Mouse (Mus musculus) G1E (cell line): ENCODE measurements around the gene Rubcn. TPM values are rescaled to one million over a fixed set of nuclear protein-coding genes. Genes with fewer than 3 reads are reported as not detected.

ENCODE experiments used
- ATAC-seq: 2 replicates; pipeline ENCODE4 v1.8.0; 2016; ENCODE audit warnings: mild to moderate bottlenecking; ENCODE audit not compliant: insufficient number of reproducible peaks, poor library complexity, low FRiP score, severe bottlenecking; ENCODE audit errors: extremely low read depth
- DNase-seq: peaks from one replicate; pipeline ENCODE4 v3.0.0; 2012; ENCODE audit warnings: low spot score
- H3K27me3 ChIP-seq: 2 replicates; pipeline ENCODE4 v1.6.1; 2012; ENCODE audit warnings: mild to moderate bottlenecking, low read length, inconsistent platforms; ENCODE audit not compliant: insufficient read depth
- H3K36me3 ChIP-seq: replicated peaks from 2 replicates; pipeline ENCODE3; 2012; ENCODE audit warnings: mild to moderate bottlenecking, inconsistent platforms
- H3K4me1 ChIP-seq: 2 replicates; pipeline ENCODE4 v1.6.1; 2012; ENCODE audit warnings: low read depth, low read length, inconsistent platforms, mixed read lengths; ENCODE audit not compliant: insufficient read depth
- H3K4me3 ChIP-seq: 2 replicates; pipeline ENCODE4 v1.5.1; 2012; ENCODE audit warnings: low read depth, mild to moderate bottlenecking, inconsistent platforms, low read length, moderate library complexity, mixed read lengths
- H3K9me3 ChIP-seq: replicated peaks from 2 replicates; pipeline ENCODE4 v1.6.1; 2012; ENCODE audit warnings: inconsistent platforms
- CTCF ChIP-seq: IDR thresholded peaks from 2 replicates; pipeline ENCODE4 v1.5.1; 2012; ENCODE audit warnings: low read depth, low read length, inconsistent platforms, mixed read lengths
- GATA1 ChIP-seq: IDR thresholded peaks from 2 replicates; pipeline ENCODE4 v1.6.1; 2012; ENCODE audit warnings: borderline replicate concordance, low read length, inconsistent platforms, mixed read lengths
- GATA2 ChIP-seq: IDR thresholded peaks from 2 replicates; pipeline ENCODE4 v1.6.1; 2012; ENCODE audit warnings: low read depth, low read length, inconsistent platforms, borderline replicate concordance
- POLR2AphosphoS5 ChIP-seq: IDR thresholded peaks from 2 replicates; pipeline ENCODE4 v1.6.1; 2012; ENCODE audit warnings: low read depth, low read length, inconsistent platforms; ENCODE audit not compliant: insufficient replicate concordance
- TAL1 ChIP-seq: conservative IDR thresholded peaks from 2 replicates; pipeline ENCODE4 v1.6.1; 2012; ENCODE audit warnings: low read depth, low read length, inconsistent platforms, mixed read lengths
- polyA plus RNA-seq: library from polyadenylated mRNA; stranded (reverse); fragments of >175 nt; gene quantifications from 2 replicates; pipeline ENCODE4 v1.2.3, GENCODE M21; 2012
- total RNA-seq, 2 experiments: library from RNA; stranded (forward) in 1 of 2; stranded (reverse) in 1 of 2; fragments of 200-1000 nt in 1 of 2; fragments of >200 nt in 1 of 2; fragmentation: Nextera tagmentation in 1 of 2; gene quantifications; 2 replicates each; pipeline ENCODE4 v1.2.3; 2014 to 2017

Rubcn gene
- total and polyA plus RNA-seq, 3 experiments = 9.4 to 18.1 (median 13.4) TPM

DNA sequence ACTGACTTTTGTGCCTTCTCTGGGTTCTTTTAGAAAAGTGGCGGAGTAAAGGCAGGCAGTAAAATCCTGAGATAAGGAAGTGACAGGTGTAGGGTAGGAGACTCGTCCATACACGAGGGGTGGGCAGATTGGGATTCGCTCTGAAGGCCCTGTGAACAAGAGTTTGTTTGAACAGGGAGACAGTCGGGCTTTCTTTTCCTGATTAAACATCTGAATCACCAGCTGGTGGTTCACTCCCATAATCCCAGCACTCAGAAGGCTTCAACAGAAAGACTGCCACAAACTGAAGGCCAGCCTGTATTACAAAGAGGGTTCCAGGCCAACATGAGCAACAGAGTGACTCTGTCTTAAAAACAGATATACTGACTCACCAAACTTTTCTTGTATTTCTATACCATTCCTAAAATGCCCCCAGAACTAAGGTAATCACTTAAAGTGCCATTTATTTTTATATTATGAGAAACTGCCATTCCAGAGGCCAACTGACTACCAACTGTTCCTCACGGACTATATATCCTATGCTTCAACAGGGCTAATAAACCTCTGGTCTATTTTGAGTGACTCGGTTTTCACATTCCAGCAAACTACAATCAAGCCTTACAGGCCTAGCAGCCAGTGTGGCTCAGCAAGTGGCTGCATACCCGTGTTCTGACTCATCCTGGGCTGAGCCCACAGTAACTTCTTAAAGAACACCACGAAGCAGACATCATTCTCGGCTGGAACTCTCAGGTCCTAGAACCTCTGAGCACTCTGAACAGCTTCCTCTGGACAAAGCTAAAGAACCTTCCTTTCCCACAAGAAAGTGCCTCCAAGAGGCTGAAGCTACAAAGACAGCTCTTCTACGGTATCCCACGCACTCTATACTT, 18.6 kb downstream of the Rubcn start:
- Histone ChIP-seq H3K9me3 (no peaks in the 10 kb centered on the region), H3K36me3 (peaks cover 55% of the 10 kb centered on the region), H3K27me3 (no peaks in the 10 kb centered on the region), H3K4me1 (peaks cover 6% of the 10 kb centered on the region; the same call in 1 of the 2 replicates), H3K4me3 (no peak overlapping the region)
- no peak for TF ChIP-seq POLR2AphosphoS5
- TF ChIP-seq CTCF = no peak
- no peak for TF ChIP-seq GATA2
- no peak for TF ChIP-seq GATA1
- TF ChIP-seq TAL1 = no peak
- DNase-seq (no peak), ATAC-seq (no peak)

GRCm38 (mm10) chr16:32858356-32858755, 19.2 kb downstream of the Rubcn start:
- Histone ChIP-seq H3K4me3 (no peak overlapping the region), H3K27me3 (no peaks in the 10 kb centered on the region), H3K9me3 (no peaks in the 10 kb centered on the region), H3K36me3 (peaks cover 53% of the 10 kb centered on the region), H3K4me1 (peaks cover 3% of the 10 kb centered on the region; the same call in 1 of the 2 replicates)
- DNase-seq (no peak), ATAC-seq (no peak)
- no peak for TF ChIP-seq POLR2AphosphoS5
- no peak for TF ChIP-seq TAL1
- no peak for TF ChIP-seq GATA2
- no peak for TF ChIP-seq GATA1
- TF ChIP-seq CTCF = no peak

GRCm38 (mm10) chr16:32856751-32857150, 20.8 kb downstream of the Rubcn start:
- no peak for ATAC-seq
- DNase-seq = no peak
- H3K4me3 ChIP-seq = no peak overlapping the region
- no peaks in the 10 kb centered on the region for H3K27me3 ChIP-seq
- no peak for TF ChIP-seq TAL1
- TF ChIP-seq CTCF = no peak
- no peak for TF ChIP-seq GATA1
- no peak for TF ChIP-seq POLR2AphosphoS5
- no peak for TF ChIP-seq GATA2
- H3K4me1 ChIP-seq = peaks cover 3% of the 10 kb centered on the region; the same call in 1 of the 2 replicates
- H3K36me3 ChIP-seq = peaks cover 56% of the 10 kb centered on the region
- H3K9me3 ChIP-seq = no peaks in the 10 kb centered on the region

- Histone ChIP-seq H3K4me3 (no peak overlapping the region), H3K9me3 (no peaks in the 10 kb centered on the region), H3K4me1 (peaks cover 3% of the 10 kb centered on the region; the same call in 1 of the 2 replicates), H3K36me3 (peaks cover 55% of the 10 kb centered on the region), H3K27me3 (no peaks in the 10 kb centered on the region)
- TF ChIP-seq POLR2AphosphoS5 = no peak
- TF ChIP-seq GATA1 = no peak
- TF ChIP-seq TAL1 = no peak
- no peak for TF ChIP-seq CTCF
- no peak for TF ChIP-seq GATA2
- no peak for ATAC-seq
- DNase-seq = no peak
Observed at GRCm38 (mm10) chr16:32854050-32854571, 23.5 kb downstream of the Rubcn start.

DNA sequence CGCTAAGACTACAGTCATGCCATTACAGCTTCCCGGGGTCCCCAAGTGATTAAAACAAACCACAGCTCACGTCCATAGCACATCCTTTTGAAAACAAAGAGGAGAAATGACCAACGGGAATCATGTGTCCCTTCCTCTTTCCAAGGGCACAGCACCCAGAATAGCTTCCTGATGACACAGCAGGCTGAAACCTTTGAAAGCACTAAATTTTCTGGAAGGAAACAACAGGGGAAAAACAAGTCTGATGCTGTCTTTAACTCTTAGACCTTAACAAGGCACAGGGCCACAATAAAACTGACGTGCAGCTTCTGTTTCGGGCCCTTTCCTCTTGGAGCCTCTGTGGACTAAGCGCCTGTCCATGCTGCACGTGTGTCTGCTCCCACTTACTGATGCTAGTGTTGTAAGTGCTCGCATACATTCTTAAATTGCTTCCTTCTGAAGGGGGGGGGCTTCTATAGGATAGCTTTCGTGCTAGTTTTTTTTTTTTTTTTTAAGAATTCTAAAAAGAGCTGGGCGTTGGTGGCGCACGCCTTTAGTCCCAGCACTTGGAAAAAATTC, 24.0 kb downstream of the Rubcn start:
- TF ChIP-seq GATA1 (no peak), POLR2AphosphoS5 (no peak), TAL1 (no peak), CTCF (no peak), GATA2 (no peak)
- peaks cover 58% of the 10 kb centered on the region for H3K36me3 ChIP-seq

More for the DNA sequence above, 24.0 kb downstream of the Rubcn start:
- ATAC-seq = no peak
- no peak for DNase-seq
- H3K9me3 ChIP-seq = no peaks in the 10 kb centered on the region
- peaks cover 3% of the 10 kb centered on the region; the same call in 1 of the 2 replicates for H3K4me1 ChIP-seq
- H3K27me3 ChIP-seq = no peaks in the 10 kb centered on the region
- no peak overlapping the region for H3K4me3 ChIP-seq
